Mouse (Mus musculus): ENCODE data around the gene Rad9a. TPM values are rescaled to one million over a fixed set of nuclear protein-coding genes. Genes with fewer than 3 reads are reported as not detected.
A peak's percentile ranks its signal among the peaks of the same experiment; 100 is the strongest.

Rad9a gene
- polyA plus RNA-seq, 1 experiment from 2014 or later, result 20.3 TPM

DNA sequence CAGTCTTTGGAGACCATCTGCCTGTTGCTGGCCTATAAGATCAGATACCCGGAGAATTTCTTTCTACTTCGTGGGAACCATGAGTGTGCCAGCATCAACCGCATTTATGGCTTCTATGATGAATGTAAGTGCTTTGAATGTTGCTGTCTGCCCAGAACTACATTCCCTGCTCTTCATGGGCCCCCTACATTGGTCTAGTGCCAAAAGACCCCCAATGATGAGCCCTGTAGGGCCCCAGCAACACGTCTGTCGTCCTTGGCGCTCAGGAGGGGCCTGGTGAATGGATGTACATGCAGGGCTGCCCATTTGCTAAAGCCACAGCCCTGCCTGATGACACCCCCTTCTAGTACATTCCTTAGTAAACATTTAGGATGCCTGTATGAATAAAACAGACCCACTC, 8.3 kb downstream of the Rad9a start:
- H3K27ac ChIP-seq (replicated peaks; ENCODE audit: low read depth, low read length), result no peak overlapping the region
- WGBS, result 63% methylated on average over 6 of the region's 6 CpGs
- no peak for DNase-seq

DNA sequence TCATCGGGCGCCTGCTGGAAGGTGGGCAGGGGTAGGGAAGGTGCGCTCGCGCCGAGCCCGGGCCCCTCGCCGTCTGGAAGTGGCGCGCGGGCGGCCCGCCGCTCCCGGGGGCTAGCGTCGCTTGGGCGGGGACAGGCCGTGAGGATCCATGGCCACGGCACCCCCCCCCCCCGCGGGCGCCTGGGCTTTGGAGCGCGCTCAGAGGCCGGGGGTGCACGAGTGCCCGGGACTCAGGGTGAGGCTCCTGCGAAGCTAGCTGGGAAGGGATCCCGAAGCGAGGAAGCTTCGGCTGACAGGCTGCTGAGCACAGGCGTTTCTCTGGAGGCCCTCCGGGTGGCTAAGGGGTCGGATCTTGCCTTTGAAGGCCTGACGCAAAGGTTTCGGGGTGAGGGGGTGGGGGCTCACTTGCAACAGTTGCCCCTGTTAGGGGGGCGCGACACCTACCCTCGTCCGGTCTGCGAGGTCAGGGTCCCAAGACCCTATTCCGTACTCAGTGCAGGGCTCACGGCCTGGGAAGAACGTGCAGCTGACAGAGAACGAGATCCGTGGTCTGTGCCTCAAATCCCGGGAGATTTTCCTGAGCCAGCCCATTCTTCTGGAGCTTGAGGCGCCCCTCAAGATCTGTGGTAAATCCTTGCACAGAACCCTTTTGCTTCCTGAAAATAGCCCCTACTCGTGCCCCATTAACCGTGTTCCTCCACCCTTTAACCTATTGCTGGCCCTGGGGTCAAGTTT, 9.0 kb downstream of the Rad9a start:
- H3K4me3 ChIP-seq (replicated peaks; ENCODE audit: low read depth, low read length), result peak overlapping the region; percentile 91
- ATAC-seq (ENCODE audit: low FRiP score, low TSS enrichment) (peak; percentile 51), DNase-seq (peak; percentile 65)
- peaks cover 44% of the 10 kb centered on the region for H3K36me3 ChIP-seq (ENCODE audit: control insufficient read depth, insufficient read depth, low read length)
- H3K9me3 ChIP-seq (ENCODE audit: control insufficient read depth, low read length), result no peaks in the 10 kb centered on the region
- peak overlapping the region; percentile 89 for H3K27ac ChIP-seq (replicated peaks; ENCODE audit: low read depth, low read length)
- peak overlapping the region; percentile 94 for H3K9ac ChIP-seq (replicated peaks; ENCODE audit: low read length)
- H3K4me2 ChIP-seq (ENCODE audit: low read length), result peak overlapping the region; percentile 86
- H3K4me1 ChIP-seq (ENCODE audit: control insufficient read depth, insufficient read depth, low read length), result peaks cover 11% of the 10 kb centered on the region
- no peaks in the 10 kb centered on the region for H3K27me3 ChIP-seq (ENCODE audit: control insufficient read depth, insufficient read depth, low read length)
- under 1% methylated on average over 50 of the region's 52 CpGs for WGBS

More for the DNA sequence above, 8.3 kb downstream of the Rad9a start:
- Histone ChIP-seq H3K9me3 (ENCODE audit: control insufficient read depth, low read length) (no peaks in the 10 kb centered on the region), H3K9ac (replicated peaks; ENCODE audit: low read length) (peak overlapping the region; percentile 94; the same call in 1 of the 2 replicates), H3K27me3 (ENCODE audit: control insufficient read depth, insufficient read depth, low read length) (no peaks in the 10 kb centered on the region), H3K36me3 (ENCODE audit: control insufficient read depth, insufficient read depth, low read length) (peaks cover 46% of the 10 kb centered on the region), H3K4me2 (ENCODE audit: low read length) (peak overlapping the region; percentile 86), H3K4me3 (replicated peaks; ENCODE audit: low read depth, low read length) (peak overlapping the region; percentile 91), H3K4me1 (ENCODE audit: control insufficient read depth, insufficient read depth, low read length) (peaks cover 11% of the 10 kb centered on the region)
- ATAC-seq (ENCODE audit: low FRiP score, low TSS enrichment), result no peak

GRCm38 (mm10) chr19:4191528-4192250, 9.8 kb downstream of the Rad9a start, which contains the start of gene Ppp1ca:
Gene Ppp1ca, plus strand, starts transcription at chr19:4192065.
- ATAC-seq (ENCODE audit: low FRiP score, low TSS enrichment) (peak; percentile 95), DNase-seq (peak; percentile 97)
- Histone ChIP-seq H3K4me1 (ENCODE audit: control insufficient read depth, insufficient read depth, low read length) (peaks cover 11% of the 10 kb centered on the region), H3K4me2 (ENCODE audit: low read length) (peak within 1 kb of the TSS; percentile 86), H3K4me3 (replicated peaks; ENCODE audit: low read depth, low read length) (peak within 1 kb of the TSS; percentile 91), H3K27ac (replicated peaks; ENCODE audit: low read depth, low read length) (peak within 1 kb of the TSS; percentile 89), H3K36me3 (ENCODE audit: control insufficient read depth, insufficient read depth, low read length) (peaks cover 36% of the 10 kb centered on the region), H3K9me3 (ENCODE audit: control insufficient read depth, low read length) (no peaks in the 10 kb centered on the region), H3K27me3 (ENCODE audit: control insufficient read depth, insufficient read depth, low read length) (no peaks in the 10 kb centered on the region), H3K9ac (replicated peaks; ENCODE audit: low read length) (peak within 1 kb of the TSS; percentile 94)
- WGBS, result 7% methylated on average over 40 of the region's 47 CpGs

- peak within 1 kb of the TSS; percentile 89 for H3K27ac ChIP-seq (replicated peaks; ENCODE audit: low read depth, low read length)
- H3K9ac ChIP-seq (replicated peaks; ENCODE audit: low read length), result peak within 1 kb of the TSS; percentile 94
- ATAC-seq (ENCODE audit: low FRiP score, low TSS enrichment) (0 out of 2 replicates have a peak, but pooled peaks have one; percentile 9), DNase-seq (no peak)
- H3K4me1 ChIP-seq (ENCODE audit: control insufficient read depth, insufficient read depth, low read length), result peaks cover 11% of the 10 kb centered on the region
- WGBS, result 66% methylated on average over 4 of the region's 4 CpGs
- H3K4me3 ChIP-seq (replicated peaks; ENCODE audit: low read depth, low read length), result peak within 1 kb of the TSS; percentile 91
- no peaks in the 10 kb centered on the region for H3K27me3 ChIP-seq (ENCODE audit: control insufficient read depth, insufficient read depth, low read length)
- H3K36me3 ChIP-seq (ENCODE audit: control insufficient read depth, insufficient read depth, low read length), result peaks cover 28% of the 10 kb centered on the region
- H3K4me2 ChIP-seq (ENCODE audit: low read length), result peak within 1 kb of the TSS; percentile 86
- no peaks in the 10 kb centered on the region for H3K9me3 ChIP-seq (ENCODE audit: control insufficient read depth, low read length)
These were observed 10.6 kb downstream of the Rad9a start, which contains the start of gene Tbc1d10c for GRCm38 (mm10) chr19:4190831-4191334. Gene Tbc1d10c, minus strand, starts transcription at chr19:4191284.

GRCm38 (mm10) chr19:4189051-4189620, 12.3 kb downstream of the Rad9a start:
- no peak for DNase-seq
- no peak overlapping the region for H3K4me3 ChIP-seq (replicated peaks; ENCODE audit: low read depth, low read length)
- H3K27me3 ChIP-seq (ENCODE audit: control insufficient read depth, insufficient read depth, low read length), result no peaks in the 10 kb centered on the region
- H3K27ac ChIP-seq (replicated peaks; ENCODE audit: low read depth, low read length), result no peak overlapping the region
- WGBS, result 86% methylated on average over 12 of the region's 12 CpGs
- H3K36me3 ChIP-seq (ENCODE audit: control insufficient read depth, insufficient read depth, low read length), result peaks cover 11% of the 10 kb centered on the region
- H3K4me1 ChIP-seq (ENCODE audit: control insufficient read depth, insufficient read depth, low read length), result peaks cover 11% of the 10 kb centered on the region
- H3K4me2 ChIP-seq (ENCODE audit: low read length), result no peak overlapping the region
- ATAC-seq (ENCODE audit: low FRiP score, low TSS enrichment), result no peak
- H3K9me3 ChIP-seq (ENCODE audit: control insufficient read depth, low read length), result no peaks in the 10 kb centered on the region
- no peak overlapping the region for H3K9ac ChIP-seq (replicated peaks; ENCODE audit: low read length)

DNA sequence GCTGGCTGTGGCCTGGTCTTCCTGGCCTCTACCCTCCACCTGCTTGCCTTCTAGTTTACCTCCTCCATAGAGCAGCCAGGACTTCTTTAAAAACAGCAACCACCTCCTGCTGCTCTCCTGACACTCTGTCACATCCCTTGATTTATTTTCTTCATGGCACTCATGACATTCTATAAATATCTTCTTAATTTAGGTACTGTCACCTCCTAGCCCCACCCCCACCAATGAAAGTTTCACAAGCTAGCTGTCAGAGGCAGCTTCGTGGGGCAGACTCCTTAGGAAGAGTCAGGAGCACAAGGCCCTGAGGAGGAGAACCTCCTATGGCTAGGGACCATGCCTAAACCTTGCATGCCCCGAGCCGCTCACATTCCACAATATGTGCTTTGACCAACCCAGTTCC, 14.2 kb downstream of the Rad9a start:
- no peaks in the 10 kb centered on the region for H3K9me3 ChIP-seq (ENCODE audit: control insufficient read depth, low read length)
- DNase-seq, result no peak
- H3K9ac ChIP-seq (replicated peaks; ENCODE audit: low read length), result no peak overlapping the region
- WGBS, result 74% methylated on average over 3 of the region's 3 CpGs
- no peak overlapping the region for H3K4me2 ChIP-seq (ENCODE audit: low read length)
- no peaks in the 10 kb centered on the region for H3K4me1 ChIP-seq (ENCODE audit: control insufficient read depth, insufficient read depth, low read length)
- H3K27me3 ChIP-seq (ENCODE audit: control insufficient read depth, insufficient read depth, low read length), result no peaks in the 10 kb centered on the region
- H3K27ac ChIP-seq (replicated peaks; ENCODE audit: low read depth, low read length), result no peak overlapping the region
- no peak overlapping the region for H3K4me3 ChIP-seq (replicated peaks; ENCODE audit: low read depth, low read length)
- no peaks in the 10 kb centered on the region for H3K36me3 ChIP-seq (ENCODE audit: control insufficient read depth, insufficient read depth, low read length)
- no peak for ATAC-seq (ENCODE audit: low FRiP score, low TSS enrichment)

DNA sequence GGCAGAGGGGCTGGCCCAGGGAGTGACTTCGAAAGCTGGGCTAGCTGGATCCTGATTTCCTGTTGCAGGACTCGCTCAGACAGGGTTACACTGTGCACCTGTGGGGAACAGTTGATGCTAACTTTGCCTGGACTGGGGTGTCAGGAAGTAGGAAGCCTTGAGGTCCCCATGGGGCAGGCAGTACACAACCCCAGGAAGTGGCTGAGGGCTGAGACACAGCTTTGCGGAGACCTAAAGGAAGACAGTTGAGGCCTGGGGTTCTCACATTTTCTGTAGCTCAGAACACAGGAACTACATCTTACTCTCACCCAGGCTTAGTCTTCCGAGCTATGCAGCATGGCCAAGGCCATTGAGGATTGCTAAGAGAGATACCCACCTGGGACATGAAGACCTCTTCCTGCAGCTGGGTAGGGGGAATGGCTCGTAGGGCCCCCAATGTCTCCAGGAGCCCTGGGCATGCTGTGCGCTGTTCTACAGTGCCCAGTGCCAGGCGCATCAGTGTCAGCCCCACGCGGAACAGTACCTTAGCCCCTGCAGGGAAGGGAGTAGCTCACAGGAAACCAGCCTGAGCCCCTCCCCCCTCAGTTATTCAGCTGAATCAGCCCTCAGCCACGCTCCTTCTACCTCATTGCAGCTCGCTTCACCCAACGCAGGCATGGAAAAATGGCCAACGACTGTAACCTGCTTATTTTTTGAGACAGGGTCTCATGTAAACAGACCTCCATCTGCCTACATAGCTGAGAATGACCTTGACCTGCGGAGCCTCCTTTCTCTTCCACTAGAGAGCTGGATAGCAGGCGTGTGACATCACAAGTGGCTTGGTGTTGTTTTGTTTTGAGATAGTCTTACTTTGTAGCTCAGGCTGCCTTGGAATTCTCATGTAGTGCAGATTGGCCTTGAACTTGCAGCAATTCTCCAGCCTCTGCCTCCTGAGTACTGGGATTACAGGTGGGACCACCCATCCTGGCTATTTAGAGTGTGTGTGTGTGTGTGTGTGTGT, 16.2 kb downstream of the Rad9a start:
- no peak overlapping the region for H3K4me2 ChIP-seq (ENCODE audit: low read length)

DNA sequence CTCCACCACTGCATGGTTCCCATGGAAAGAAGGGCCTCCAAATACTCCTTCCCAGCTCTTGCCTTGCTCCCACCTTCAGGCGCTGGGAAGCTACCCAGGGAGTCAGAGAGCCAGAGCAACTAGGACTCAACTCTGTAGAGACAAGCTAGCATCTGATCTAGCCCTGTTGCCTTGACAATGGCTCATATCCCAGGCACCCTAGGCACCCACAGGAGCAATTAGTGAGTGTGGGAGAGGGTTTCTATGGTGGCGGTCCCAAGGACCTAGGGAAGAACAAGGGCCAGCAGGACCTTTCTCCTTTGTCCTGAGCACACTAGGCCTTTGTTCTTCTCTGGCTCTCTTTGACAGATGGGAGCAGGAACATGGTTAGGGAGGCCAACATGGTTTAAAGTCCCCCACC, 17.8 kb downstream of the Rad9a start:
- 63% methylated on average over 2 of the region's 2 CpGs for WGBS
- Histone ChIP-seq H3K27ac (replicated peaks; ENCODE audit: low read depth, low read length) (no peak overlapping the region), H3K27me3 (ENCODE audit: control insufficient read depth, insufficient read depth, low read length) (no peaks in the 10 kb centered on the region), H3K9me3 (ENCODE audit: control insufficient read depth, low read length) (no peaks in the 10 kb centered on the region), H3K4me1 (ENCODE audit: control insufficient read depth, insufficient read depth, low read length) (no peaks in the 10 kb centered on the region), H3K4me2 (ENCODE audit: low read length) (no peak overlapping the region), H3K36me3 (ENCODE audit: control insufficient read depth, insufficient read depth, low read length) (no peaks in the 10 kb centered on the region), H3K9ac (replicated peaks; ENCODE audit: low read length) (no peak overlapping the region), H3K4me3 (replicated peaks; ENCODE audit: low read depth, low read length) (no peak overlapping the region)
- no peak for ATAC-seq (ENCODE audit: low FRiP score, low TSS enrichment)
- no peak for DNase-seq

More for the DNA sequence above, 16.2 kb downstream of the Rad9a start:
- 66% methylated on average over 15 of the region's 15 CpGs for WGBS
- DNase-seq (no peak), ATAC-seq (ENCODE audit: low FRiP score, low TSS enrichment) (no peak; the same call in 1 of the 2 replicates)
- H3K27ac ChIP-seq (replicated peaks; ENCODE audit: low read depth, low read length), result no peak overlapping the region
- H3K9ac ChIP-seq (replicated peaks; ENCODE audit: low read length), result no peak overlapping the region
- no peaks in the 10 kb centered on the region for H3K36me3 ChIP-seq (ENCODE audit: control insufficient read depth, insufficient read depth, low read length)
- no peak overlapping the region for H3K4me3 ChIP-seq (replicated peaks; ENCODE audit: low read depth, low read length)
- no peaks in the 10 kb centered on the region for H3K9me3 ChIP-seq (ENCODE audit: control insufficient read depth, low read length)
- H3K27me3 ChIP-seq (ENCODE audit: control insufficient read depth, insufficient read depth, low read length), result no peaks in the 10 kb centered on the region
- H3K4me1 ChIP-seq (ENCODE audit: control insufficient read depth, insufficient read depth, low read length), result no peaks in the 10 kb centered on the region

All from midbrain, embryonic 14.5 days (tissue).